Mouse (Mus musculus) left cerebral cortex, adult 6 months (tissue): ENCODE data around the gene Sbk3. TPM values are rescaled to one million over a fixed set of nuclear protein-coding genes. Genes with fewer than 3 reads are reported as not detected.

Source experiments
- long read RNA-seq, 2 experiments: library from polyadenylated mRNA; unstranded; transcript quantifications; one replicate each; pipeline ENCODE4 v2.0.0; 2019 to 2020
- polyA plus RNA-seq: library from polyadenylated mRNA; unstranded; fragments of <200 nt; fragmentation: Nextera tagmentation; gene quantifications from 2 replicates; pipeline ENCODE4 v1.2.3, GENCODE M21; 2021

Sbk3 gene
- polyA plus RNA-seq, result 0.23 TPM in 2 replicates
- long read RNA-seq, experiment 1, result 0 reads
- long read RNA-seq, experiment 2, partial matches to known transcripts, result 0 of 1 reads
- long read RNA-seq, experiment 2, other reads (novel, unspliced or antisense), result 1 of 1 reads

GRCm38 (mm10) chr7:4971068-4971467 is at the start of gene Sbk3:
Sbk3 (minus strand) TSS chr7:4971168.

GRCm38 (mm10) chr7:5020000-5020681 is 49.2 kb upstream of the Sbk3 start, which contains the start of the genes Zfp865 and Ccdc106:
Zfp865 (plus strand) TSS chr7:5020376.
Ccdc106 (plus strand) TSS chr7:5020553.

GRCm38 (mm10) chr7:5015118-5016001 is 44.4 kb upstream of the Sbk3 start, which contains the start of gene Gm44973:
Gm44973 (plus strand) TSS chr7:5015496.

GRCm38 (mm10) chr7:5014251-5015117 is 43.5 kb upstream of the Sbk3 start, which contains the start of the genes Zfp524 and Fiz1:
Zfp524 (plus strand) TSS chr7:5014415.
Fiz1 (minus strand) TSS chr7:5014697.

GRCm38 (mm10) chr7:4996003-4996895 is 25.3 kb upstream of the Sbk3 start, which contains the start of gene Zfp579:
Zfp579 (minus strand) TSS chr7:4996158.

GRCm38 (mm10) chr7:4964272-4964671 is 6.7 kb downstream of the Sbk3 start, which contains the start of gene Sbk2:
Sbk2 (minus strand) TSS chr7:4964406.

GRCm38 (mm10) chr7:4925441-4926381 is 45.3 kb downstream of the Sbk3 start, which contains the start of gene Ssc5d:
Ssc5d (plus strand) TSS chr7:4925785.

GRCm38 (mm10) chr7:4921824-4922482 is 49.0 kb downstream of the Sbk3 start, which contains the start of gene Nat14:
Nat14 (plus strand) TSS chr7:4922028.

Other genes with a start within 250 kb of the Sbk3 start
- gene Tmem150b, start 245.9 kb downstream of the Sbk3 start, polyA plus RNA-seq, result 0.25 TPM in 1 of 2 replicates, not detected in the other
- 4.4 and 5.7 TPM in 2 replicates for gene Kmt5c, start 231.1 kb downstream of the Sbk3 start, polyA plus RNA-seq
- 14.4 and 16.7 TPM in 2 replicates for gene Cox6b2, start 218.1 kb downstream of the Sbk3 start, polyA plus RNA-seq
- not detected in 2 replicates for gene Fam71e2, start 199.9 kb downstream of the Sbk3 start, polyA plus RNA-seq
- gene Il11, start 188.3 kb downstream of the Sbk3 start, polyA plus RNA-seq, result 0.19 and 0.39 TPM in 2 replicates
- gene Tmem190, start 188.2 kb downstream of the Sbk3 start, polyA plus RNA-seq, result not detected in 2 replicates
- 3.3 and 11.7 TPM in 2 replicates for gene Tmem238, start 181.5 kb downstream of the Sbk3 start, polyA plus RNA-seq
- gene Rpl28, start 178.3 kb downstream of the Sbk3 start, polyA plus RNA-seq, result 1,133 and 1,160 TPM in 2 replicates
- gene Ube2s, start 158.6 kb downstream of the Sbk3 start, polyA plus RNA-seq, result 17.9 and 212 TPM in 2 replicates
- gene Shisa7, start 126.5 kb downstream of the Sbk3 start, polyA plus RNA-seq, result 11.2 and 11.4 TPM in 2 replicates
- 20.0 and 27.8 TPM in 2 replicates for gene Isoc2b, start 100.9 kb downstream of the Sbk3 start, polyA plus RNA-seq
- gene Isoc2a, start 94.0 kb downstream of the Sbk3 start, polyA plus RNA-seq, result 0.45 and 1.3 TPM in 2 replicates
- 0.11 and 0.16 TPM in 2 replicates for gene Gm36210, start 64.7 kb downstream of the Sbk3 start, polyA plus RNA-seq
- 0.69 and 2.7 TPM in 2 replicates for gene Zfp628, start 56.0 kb downstream of the Sbk3 start, polyA plus RNA-seq
- gene Nat14, start 49.1 kb downstream of the Sbk3 start, polyA plus RNA-seq, result 115 and 129 TPM in 2 replicates
- 0.10 and 0.19 TPM in 2 replicates for gene Ssc5d, start 45.4 kb downstream of the Sbk3 start, polyA plus RNA-seq
- gene Sbk2, start 6.8 kb downstream of the Sbk3 start, polyA plus RNA-seq, result 0.28 and 0.50 TPM in 2 replicates
- gene Zfp579, start 25.0 kb upstream of the Sbk3 start, polyA plus RNA-seq, result 5.1 and 11.4 TPM in 2 replicates
- 10.9 and 14.7 TPM in 2 replicates for gene Zfp524, start 43.2 kb upstream of the Sbk3 start, polyA plus RNA-seq
- 12.1 and 13.9 TPM in 2 replicates for gene Fiz1, start 43.5 kb upstream of the Sbk3 start, polyA plus RNA-seq
- gene Gm44973, start 44.3 kb upstream of the Sbk3 start, polyA plus RNA-seq, result not detected in 2 replicates
- 1.1 and 4.4 TPM in 2 replicates for gene Zfp865, start 49.2 kb upstream of the Sbk3 start, polyA plus RNA-seq
- gene Ccdc106, start 49.4 kb upstream of the Sbk3 start, polyA plus RNA-seq, result 55.0 and 60.1 TPM in 2 replicates
- gene 4632433K11Rik, start 63.0 kb upstream of the Sbk3 start, polyA plus RNA-seq, result not detected in 2 replicates
- gene Zfp784, start 67.3 kb upstream of the Sbk3 start, polyA plus RNA-seq, result 3.0 and 3.3 TPM in 2 replicates
- gene Zfp580, start 80.4 kb upstream of the Sbk3 start, polyA plus RNA-seq, result 4.9 and 24.0 TPM in 2 replicates
- 5.8 and 18.1 TPM in 2 replicates for gene U2af2, start 91.0 kb upstream of the Sbk3 start, polyA plus RNA-seq
- 52.2 and 182 TPM in 2 replicates for gene Epn1, start 109.1 kb upstream of the Sbk3 start, polyA plus RNA-seq
- gene Rfpl4, start 145.8 kb upstream of the Sbk3 start, polyA plus RNA-seq, result not detected in 2 replicates
- gene Rasl2-9, start 154.8 kb upstream of the Sbk3 start, polyA plus RNA-seq, result 0.59 and 0.75 TPM in 2 replicates
- 0.01 TPM in 1 of 2 replicates, not detected in the other for gene Vmn1r55, start 178.5 kb upstream of the Sbk3 start, polyA plus RNA-seq
- gene Vmn1r56, start 225.6 kb upstream of the Sbk3 start, polyA plus RNA-seq, result not detected in 2 replicates
- gene Vmn1r57, start 247.3 kb upstream of the Sbk3 start, polyA plus RNA-seq, result not detected in 2 replicates